Mouse (Mus musculus): ENCODE data around the gene Mtrf1.
"Not testable (repeated sequence)": the region's sequence is repeated elsewhere in the genome, so short reads cannot be mapped to it uniquely, and the experiment has no call there.

Mtrf1 gene

DNA sequence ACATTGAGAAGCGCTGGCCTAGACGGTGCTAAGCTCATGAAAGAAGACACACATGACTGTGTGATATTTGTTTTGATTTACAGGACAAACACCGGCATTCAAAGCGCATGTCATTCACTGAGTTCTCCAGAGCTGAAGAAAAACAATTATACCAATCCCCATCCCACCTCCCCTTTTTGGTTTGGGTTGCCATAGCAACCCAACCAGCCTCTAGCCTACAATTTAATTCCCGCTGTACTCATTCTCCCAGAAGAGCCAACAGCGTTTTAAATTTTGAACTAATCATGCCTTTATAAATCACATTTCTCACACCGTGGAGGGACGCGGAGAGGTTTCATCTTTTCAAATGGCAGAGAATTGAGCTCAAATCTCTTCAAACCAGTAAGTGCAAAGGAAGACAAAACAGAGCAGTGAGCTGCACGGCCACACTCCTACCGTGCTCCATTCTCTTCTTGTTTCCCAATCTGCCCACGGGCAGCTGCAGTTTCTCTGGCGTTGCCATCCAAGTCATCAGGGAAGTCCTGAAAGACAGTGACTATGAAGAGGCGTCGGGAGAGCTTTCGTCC lies 47.6 kb downstream of the Mtrf1 start:
- DNase-seq (ENCODE audit: low spot score): peak; percentile 55

DNA sequence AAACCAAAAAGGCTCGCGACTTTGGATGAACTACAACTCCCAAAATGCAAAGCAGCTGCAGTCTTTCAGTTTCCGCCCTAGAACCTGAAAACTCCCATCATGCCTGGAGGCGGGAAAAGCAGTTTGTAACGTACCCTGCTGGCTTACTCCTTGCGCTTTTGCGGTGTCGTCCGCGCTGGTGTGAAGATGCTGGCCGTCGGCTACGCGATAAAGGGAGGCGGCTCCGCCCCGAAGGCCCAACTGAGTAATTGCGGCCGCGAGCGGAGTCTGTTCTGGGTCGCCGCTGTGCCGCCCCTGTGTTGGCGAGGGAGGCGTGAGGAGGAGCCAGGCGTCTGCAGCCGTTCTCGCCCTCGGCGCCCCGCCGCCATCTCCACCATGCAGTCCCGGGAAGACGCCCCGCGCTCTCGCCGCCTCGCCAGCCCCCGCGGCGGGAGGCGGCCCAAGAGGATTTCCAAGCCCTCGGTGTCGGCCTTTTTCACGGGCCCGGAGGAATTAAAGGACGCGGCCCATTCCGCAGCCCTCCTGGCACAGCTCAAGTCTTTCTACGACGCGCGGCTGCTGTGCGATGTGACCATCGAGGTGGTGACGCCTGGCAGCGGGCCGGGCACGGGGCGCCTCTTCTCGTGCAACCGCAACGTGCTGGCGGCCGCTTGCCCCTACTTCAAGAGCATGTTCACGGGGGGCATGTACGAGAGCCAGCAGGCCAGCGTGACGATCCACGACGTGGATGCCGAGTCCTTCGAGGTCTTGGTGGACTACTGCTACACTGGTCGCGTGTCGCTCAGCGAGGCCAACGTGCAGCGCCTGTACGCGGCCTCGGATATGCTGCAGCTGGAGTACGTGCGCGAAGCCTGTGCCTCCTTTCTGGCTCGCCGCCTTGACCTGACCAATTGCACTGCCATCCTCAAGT lies 54.4 kb downstream of the Mtrf1 start, which contains the start of gene Kbtbd6:
Kbtbd6 (plus strand) TSS at position 155 of the 910 bp plus-strand sequence.
- peak; percentile 97 for DNase-seq (ENCODE audit: low spot score)

DNA sequence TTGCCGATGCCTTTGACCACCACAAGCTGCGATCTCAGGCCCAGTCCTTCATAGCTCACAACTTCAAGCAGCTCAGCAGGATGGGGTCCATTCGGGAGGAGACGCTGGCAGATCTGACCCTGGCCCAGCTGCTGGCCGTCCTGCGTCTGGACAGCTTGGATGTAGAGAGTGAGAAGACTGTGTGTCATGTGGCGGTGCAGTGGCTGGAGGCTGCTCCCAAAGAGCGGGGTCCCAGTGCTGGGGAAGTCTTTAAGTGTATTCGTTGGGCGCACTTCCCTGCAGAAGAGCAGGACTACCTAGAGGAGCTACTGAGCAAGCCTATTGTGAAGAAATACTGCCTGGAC lies 55.0 kb downstream of the Mtrf1 start:
- DNase-seq (ENCODE audit: low spot score): not testable (repeated sequence)

DNA sequence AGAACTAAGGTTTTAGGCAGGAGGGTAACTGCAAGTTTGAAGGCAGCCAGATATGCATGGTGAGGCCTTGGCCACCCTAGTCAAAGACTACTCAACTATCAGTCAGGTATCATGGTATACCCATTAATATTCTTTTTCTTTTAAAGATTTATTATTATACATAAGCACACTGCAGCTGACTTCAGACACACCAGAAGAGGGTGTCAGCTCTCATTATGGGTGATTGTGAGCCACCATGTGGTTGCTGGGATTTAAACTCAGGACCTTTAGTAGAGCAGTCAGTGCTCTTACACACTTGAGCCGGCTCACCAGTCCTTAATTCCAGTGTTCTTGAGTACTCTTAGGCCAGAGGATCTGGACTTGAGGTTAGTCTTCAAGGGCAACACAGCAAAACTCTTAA lies 62.8 kb downstream of the Mtrf1 start:
- DNase-seq (ENCODE audit: low spot score): no peak

DNA sequence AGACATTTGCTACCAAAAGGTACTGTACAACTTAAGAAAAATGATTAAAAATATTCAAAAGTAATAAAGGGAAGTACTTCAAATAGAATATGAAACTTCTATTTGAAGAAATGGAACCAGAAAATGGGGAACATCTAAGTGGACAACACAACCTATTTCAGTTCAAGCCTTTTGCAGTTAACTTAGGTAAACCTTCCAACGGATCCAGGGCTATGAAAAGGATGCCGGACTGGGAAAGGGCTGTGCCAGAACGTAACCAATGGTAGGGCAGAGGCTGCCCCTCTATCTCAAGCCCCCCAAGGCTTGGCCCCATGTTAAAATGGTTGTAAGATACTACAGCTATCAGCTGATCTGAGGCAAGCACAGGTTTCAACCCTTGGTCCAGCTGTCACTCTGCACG lies 63.4 kb downstream of the Mtrf1 start:
- no peak for DNase-seq (ENCODE audit: low spot score)

DNA sequence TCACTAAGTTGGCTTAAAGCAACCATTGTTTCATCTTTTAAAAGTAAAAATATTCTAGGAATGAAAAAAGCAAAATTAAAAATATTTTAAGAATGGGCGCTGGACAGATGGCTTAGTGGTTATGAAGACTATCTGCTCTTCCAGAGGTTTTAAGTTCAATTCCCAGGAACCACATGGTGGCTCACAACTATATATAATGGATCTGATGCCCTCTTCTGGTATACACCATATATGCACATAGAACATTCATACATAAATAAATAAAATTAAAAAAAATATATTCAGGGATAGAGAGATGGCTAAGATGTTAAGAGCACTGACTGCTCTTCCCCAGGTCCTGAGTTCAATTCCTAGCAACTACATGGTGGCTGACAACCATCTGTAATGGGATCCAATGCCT lies 68.1 kb downstream of the Mtrf1 start:
- DNase-seq (ENCODE audit: low spot score): no peak

DNA sequence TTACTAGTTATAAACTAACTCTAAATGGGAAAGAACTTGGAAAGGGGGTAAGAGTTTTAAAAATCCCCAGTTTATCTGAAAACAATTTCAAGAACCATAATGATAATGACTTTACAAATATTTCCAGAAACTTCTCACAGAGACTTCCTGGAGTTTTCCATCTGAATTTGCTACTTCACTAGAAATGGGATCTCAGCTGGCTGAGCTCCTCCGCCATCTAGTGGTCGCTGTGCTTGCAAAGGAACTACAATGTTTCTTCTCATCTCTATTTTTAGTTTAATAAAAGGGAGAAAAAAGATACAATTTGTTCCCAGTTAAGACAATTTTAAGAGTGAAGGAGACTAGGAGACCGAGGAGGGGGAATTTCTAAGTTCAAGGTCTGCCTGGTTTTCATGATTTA lies 70.0 kb downstream of the Mtrf1 start:
- peak; percentile 75 for DNase-seq (ENCODE audit: low spot score)
